Mouse (Mus musculus) ES-Bruce4 (cell line): ENCODE data around the gene Pdgfb.

Experiments used
- CTCF ChIP-seq: IDR thresholded peaks from one replicate; pipeline ENCODE4 v1.8.1; 2011; ENCODE audit warnings: low read depth, low read length
- EP300 ChIP-seq: IDR thresholded peaks from 2 replicates; pipeline ENCODE4 v1.6.1; 2011; ENCODE audit warnings: low read depth, low read length; ENCODE audit not compliant: insufficient read depth
- POLR2A ChIP-seq: IDR thresholded peaks from one replicate; pipeline ENCODE4 v1.8.1; 2011; ENCODE audit warnings: low read length; ENCODE audit not compliant: insufficient read depth

DNA sequence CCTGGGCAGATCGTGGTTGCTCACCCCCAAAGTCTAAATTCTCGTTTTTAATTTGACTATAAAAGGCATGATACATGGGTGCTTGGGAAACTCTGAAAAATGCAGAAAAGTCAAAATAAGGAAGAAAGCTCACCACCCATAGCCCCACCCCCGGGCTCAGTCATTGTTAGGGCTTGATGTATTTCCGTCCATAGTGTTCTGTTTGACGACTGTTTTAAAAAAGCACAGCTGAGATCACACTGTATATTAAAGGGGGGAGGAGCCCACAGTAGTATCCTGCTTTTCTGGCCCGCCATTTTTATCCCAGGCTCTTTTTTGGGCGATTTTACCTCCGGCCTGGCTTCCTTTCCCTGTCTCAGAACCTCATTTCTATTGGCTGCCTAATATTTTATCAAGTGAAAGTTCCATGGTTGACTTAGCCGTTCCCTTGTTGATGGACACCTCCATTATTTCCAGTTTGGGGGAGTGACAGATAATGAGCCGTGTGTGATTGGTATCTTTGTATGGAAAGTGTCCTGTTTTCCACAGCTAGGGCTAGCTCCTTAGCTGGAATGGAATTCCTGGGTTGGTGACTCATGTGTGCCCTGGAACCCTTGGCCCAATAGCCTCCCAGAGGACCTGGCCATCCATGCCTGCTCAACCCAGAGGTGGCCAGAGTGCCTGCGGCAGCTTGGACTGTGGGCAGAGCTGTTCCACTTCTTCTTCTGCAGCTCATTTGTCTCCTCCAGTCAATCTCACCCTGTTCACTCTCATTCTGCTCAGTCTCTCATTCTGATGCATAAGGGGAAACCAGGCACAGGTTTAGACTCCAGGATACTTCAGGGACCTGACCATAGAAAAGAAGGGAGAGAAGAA, 22.7 kb upstream of the Pdgfb start:
- no peak for TF ChIP-seq POLR2A
- no peak for TF ChIP-seq CTCF
- no peak for TF ChIP-seq EP300
